Mouse (Mus musculus): Measurements from ENCODE around the gene Mogat2. TPM values are rescaled to one million over a fixed set of nuclear protein-coding genes. Genes with fewer than 3 reads are reported as not detected.

Gene Mogat2
- polyA plus RNA-seq (2015; fragmentation: Nextera tagmentation; extraction: Ambion mirVana): 1.3 TPM in 2 replicates

DNA sequence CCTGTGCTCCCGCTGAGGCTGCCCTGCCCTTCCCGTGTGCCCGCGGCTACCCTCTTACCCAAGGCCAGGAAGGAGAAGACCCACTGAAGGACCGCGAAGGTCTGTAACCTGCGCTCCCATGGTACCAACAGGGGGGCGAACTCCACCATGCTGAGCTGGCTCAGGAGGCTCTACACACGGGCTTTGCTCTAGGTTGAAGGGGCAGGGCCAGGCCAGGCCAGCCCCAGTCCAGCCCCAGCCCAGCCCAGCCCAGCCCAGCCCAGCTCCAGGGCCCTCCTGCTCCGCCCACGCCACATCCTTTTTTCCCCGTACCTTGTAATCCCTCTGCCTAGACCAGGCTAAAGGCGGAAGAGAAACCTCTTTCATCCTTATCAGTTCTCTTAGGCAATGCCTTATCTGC lies at the start of gene Mogat2:
Gene Mogat2 (minus strand): TSS at position 203 of the 400 bp plus-strand sequence.
- no peak for ATAC-seq (ENCODE audit: low FRiP score, low read depth)
- Histone ChIP-seq H3K9ac (no peak within 1 kb of the TSS), H3K4me1 (replicated peaks) (peaks cover 13% of the 10 kb centered on the region), H3K9me3 (no peaks in the 10 kb centered on the region), H3K4me3 (no peak within 1 kb of the TSS), H3K27ac (replicated peaks) (no peak within 1 kb of the TSS), H3K4me2 (peak within 1 kb of the TSS; percentile 12; the same call in 1 of the 2 replicates), H3K27me3 (peaks cover 2% of the 10 kb centered on the region; the same call in 1 of the 2 replicates), H3K36me3 (no peaks in the 10 kb centered on the region)
- 22% methylated on average over 12 of the region's 13 CpGs for WGBS

DNA sequence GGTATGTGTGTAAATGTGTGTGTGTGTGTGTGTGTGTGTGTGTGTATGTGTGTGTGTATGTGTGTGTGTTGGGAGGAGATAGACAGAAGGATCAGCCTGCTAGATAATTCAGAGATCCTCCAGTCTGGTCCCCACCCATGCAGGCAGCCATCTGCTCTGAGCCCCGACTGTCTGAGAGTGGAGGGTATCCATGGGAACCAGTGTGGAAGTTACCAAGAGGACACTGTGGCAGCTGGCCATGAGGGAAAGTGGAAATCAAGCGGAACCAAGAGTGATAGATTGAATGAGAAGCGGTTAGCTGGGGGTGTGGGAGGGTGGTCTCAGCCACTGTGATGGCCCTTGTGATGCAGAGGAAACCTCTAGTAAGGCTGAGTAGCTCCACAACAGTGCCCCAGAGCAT lies 48.9 kb upstream of the Mogat2 start:
- no peak overlapping the region for H3K9ac ChIP-seq
- peak; percentile 87 for ATAC-seq (ENCODE audit: low FRiP score, low read depth)

DNA sequence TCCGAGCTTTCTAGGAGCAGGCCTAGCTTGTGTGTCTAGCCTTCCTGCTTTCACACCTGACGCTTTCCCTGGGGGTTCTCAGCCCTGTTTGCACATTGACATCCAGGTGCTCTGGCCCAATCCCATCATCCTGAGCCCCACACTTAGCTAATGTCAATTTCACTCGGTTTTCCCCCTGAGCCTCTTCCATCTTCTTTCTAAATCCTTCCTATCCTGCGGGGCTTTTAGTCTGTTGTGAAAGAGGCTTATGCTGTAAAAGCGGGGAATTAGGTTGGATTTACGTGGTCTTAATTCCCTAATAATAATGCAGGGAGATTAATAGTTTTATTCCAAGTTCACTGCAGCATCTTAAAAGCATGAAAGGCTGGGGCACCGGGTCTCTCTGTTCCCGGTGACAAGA lies 41.2 kb upstream of the Mogat2 start:
- Histone ChIP-seq H3K4me1 (replicated peaks) (peaks cover 46% of the 10 kb centered on the region), H3K27me3 (no peaks in the 10 kb centered on the region), H3K4me3 (no peak overlapping the region), H3K9me3 (no peaks in the 10 kb centered on the region), H3K9ac (no peak overlapping the region), H3K4me2 (no peak overlapping the region), H3K36me3 (0 out of 2 replicates have a peak, but pooled peaks cover under 1% of the 10 kb centered on the region), H3K27ac (replicated peaks) (no peak overlapping the region)
- ATAC-seq (ENCODE audit: low FRiP score, low read depth): no peak
- 58% methylated on average over 8 of the region's 8 CpGs for WGBS

More for the DNA sequence above, 48.9 kb upstream of the Mogat2 start:
- no peaks in the 10 kb centered on the region for H3K9me3 ChIP-seq
- WGBS: 8% methylated on average over 3 of the region's 3 CpGs
- peaks cover 42% of the 10 kb centered on the region for H3K4me1 ChIP-seq (replicated peaks)
- peak overlapping the region; percentile 63 for H3K27ac ChIP-seq (replicated peaks)
- no peak overlapping the region for H3K4me3 ChIP-seq
- H3K4me2 ChIP-seq: no peak overlapping the region
- H3K36me3 ChIP-seq: 0 out of 2 replicates have a peak, but pooled peaks cover 5% of the 10 kb centered on the region
- H3K27me3 ChIP-seq: no peaks in the 10 kb centered on the region

DNA sequence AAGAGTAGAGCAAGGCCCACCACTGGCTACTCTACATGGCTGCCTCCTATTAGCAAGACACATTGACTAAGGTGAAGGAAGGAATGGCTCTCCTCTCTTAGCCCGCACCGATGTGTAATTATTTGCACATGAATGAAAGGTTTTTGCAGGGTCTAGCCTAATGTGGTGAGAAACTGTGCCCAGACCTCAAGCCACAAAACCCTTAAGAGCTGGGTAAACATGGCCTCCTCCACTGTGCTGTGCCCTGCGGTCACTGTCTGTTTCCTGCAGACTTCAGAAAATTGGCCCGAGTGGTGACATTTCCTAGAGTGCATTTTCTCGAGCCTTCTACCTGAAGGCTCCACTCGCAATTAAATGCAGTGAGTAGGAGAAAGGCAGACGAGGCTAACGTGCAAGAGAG lies 39.9 kb upstream of the Mogat2 start:
- H3K27me3 ChIP-seq: no peaks in the 10 kb centered on the region
- 84% methylated on average over 8 of the region's 8 CpGs for WGBS
- H3K4me3 ChIP-seq: no peak overlapping the region
- no peaks in the 10 kb centered on the region for H3K9me3 ChIP-seq
- H3K27ac ChIP-seq (replicated peaks): no peak overlapping the region
- H3K4me1 ChIP-seq (replicated peaks): peaks cover 59% of the 10 kb centered on the region
- H3K9ac ChIP-seq: no peak overlapping the region
- ATAC-seq (ENCODE audit: low FRiP score, low read depth): no peak
- H3K36me3 ChIP-seq: no peaks in the 10 kb centered on the region
- H3K4me2 ChIP-seq: no peak overlapping the region

DNA sequence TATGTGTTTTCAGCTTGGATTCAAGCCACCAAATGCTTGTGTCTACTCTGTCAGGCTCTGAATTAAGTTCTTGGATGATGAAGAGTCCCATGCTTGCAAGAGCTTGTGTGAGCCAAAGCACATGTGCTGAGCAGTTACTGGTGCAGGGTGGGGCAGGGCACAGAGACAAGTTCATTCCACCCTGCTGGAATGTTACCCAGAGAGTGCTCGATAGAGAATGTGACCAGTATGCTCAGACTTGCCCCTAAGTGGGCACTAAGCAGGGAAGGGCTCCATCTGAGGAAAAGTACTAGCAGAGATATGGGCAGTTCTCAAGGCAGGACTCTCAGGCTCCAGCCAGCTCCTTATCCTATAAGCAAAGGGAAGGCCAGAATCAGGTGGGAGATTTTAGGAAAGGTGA lies 38.3 kb upstream of the Mogat2 start:
- no peaks in the 10 kb centered on the region for H3K36me3 ChIP-seq
- no peaks in the 10 kb centered on the region for H3K27me3 ChIP-seq
- no peak for ATAC-seq (ENCODE audit: low FRiP score, low read depth)
- H3K4me2 ChIP-seq: no peak overlapping the region
- no peak overlapping the region for H3K4me3 ChIP-seq
- H3K27ac ChIP-seq (replicated peaks): no peak overlapping the region
- 70% methylated on average over 1 of the region's 1 CpGs for WGBS
- H3K4me1 ChIP-seq (replicated peaks): peaks cover 72% of the 10 kb centered on the region
- no peak overlapping the region for H3K9ac ChIP-seq
- H3K9me3 ChIP-seq: no peaks in the 10 kb centered on the region

DNA sequence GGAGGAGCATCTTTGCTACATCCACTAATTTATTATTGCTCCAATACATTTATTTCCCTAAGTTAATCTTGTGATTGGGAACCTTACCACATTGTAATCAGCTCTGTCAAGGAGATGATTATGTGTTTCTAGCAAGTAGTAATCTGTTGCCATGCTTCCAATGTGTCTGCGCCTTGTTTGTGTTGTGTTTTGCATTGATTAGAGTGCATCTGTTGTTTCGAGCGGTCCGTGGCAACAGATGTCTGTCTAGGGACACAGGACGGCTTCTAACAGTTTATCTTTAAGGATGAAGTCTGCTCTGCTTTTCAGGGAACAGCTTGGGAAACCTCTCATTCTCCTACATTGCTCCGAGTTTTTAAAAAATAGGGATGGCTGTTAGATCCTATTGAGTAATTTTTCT lies 36.7 kb upstream of the Mogat2 start:
- peaks cover 82% of the 10 kb centered on the region for H3K4me1 ChIP-seq (replicated peaks)
- no peak overlapping the region for H3K4me3 ChIP-seq
- WGBS: 23% methylated on average over 6 of the region's 6 CpGs
- H3K4me2 ChIP-seq: peak overlapping the region; percentile 39
- H3K36me3 ChIP-seq: no peaks in the 10 kb centered on the region
- no peak overlapping the region for H3K27ac ChIP-seq (replicated peaks)
- H3K9me3 ChIP-seq: no peaks in the 10 kb centered on the region
- no peak for ATAC-seq (ENCODE audit: low FRiP score, low read depth)
- no peaks in the 10 kb centered on the region for H3K27me3 ChIP-seq
- H3K9ac ChIP-seq: no peak overlapping the region

DNA sequence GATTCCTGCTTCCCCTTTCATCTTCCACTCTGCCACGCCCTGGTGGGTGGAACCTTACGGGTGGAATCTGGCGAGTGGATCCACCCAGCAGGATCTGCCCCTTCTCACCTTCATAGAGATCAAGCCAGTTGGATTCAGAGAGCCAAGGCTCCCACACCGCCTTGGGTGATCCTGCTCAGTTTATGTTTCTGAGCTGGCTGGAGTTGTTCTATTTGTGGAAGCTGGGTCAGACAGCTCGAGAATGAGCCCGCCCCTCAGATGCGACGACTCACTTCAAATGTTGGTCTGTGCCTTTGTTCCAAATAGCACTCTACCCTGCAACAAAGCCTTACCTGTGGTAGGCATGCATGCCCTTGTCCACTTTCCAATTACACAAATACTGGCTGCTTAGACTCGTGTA lies 33.2 kb upstream of the Mogat2 start:
- Histone ChIP-seq H3K36me3 (no peaks in the 10 kb centered on the region), H3K27me3 (no peaks in the 10 kb centered on the region), H3K4me1 (replicated peaks) (peaks cover 71% of the 10 kb centered on the region), H3K4me3 (peak overlapping the region; percentile 89), H3K4me2 (peak overlapping the region; percentile 70), H3K9me3 (no peaks in the 10 kb centered on the region), H3K9ac (peak overlapping the region; percentile 78), H3K27ac (replicated peaks) (peak overlapping the region; percentile 69)
- no peak for ATAC-seq (ENCODE audit: low FRiP score, low read depth)
- 31% methylated on average over 9 of the region's 9 CpGs for WGBS

DNA sequence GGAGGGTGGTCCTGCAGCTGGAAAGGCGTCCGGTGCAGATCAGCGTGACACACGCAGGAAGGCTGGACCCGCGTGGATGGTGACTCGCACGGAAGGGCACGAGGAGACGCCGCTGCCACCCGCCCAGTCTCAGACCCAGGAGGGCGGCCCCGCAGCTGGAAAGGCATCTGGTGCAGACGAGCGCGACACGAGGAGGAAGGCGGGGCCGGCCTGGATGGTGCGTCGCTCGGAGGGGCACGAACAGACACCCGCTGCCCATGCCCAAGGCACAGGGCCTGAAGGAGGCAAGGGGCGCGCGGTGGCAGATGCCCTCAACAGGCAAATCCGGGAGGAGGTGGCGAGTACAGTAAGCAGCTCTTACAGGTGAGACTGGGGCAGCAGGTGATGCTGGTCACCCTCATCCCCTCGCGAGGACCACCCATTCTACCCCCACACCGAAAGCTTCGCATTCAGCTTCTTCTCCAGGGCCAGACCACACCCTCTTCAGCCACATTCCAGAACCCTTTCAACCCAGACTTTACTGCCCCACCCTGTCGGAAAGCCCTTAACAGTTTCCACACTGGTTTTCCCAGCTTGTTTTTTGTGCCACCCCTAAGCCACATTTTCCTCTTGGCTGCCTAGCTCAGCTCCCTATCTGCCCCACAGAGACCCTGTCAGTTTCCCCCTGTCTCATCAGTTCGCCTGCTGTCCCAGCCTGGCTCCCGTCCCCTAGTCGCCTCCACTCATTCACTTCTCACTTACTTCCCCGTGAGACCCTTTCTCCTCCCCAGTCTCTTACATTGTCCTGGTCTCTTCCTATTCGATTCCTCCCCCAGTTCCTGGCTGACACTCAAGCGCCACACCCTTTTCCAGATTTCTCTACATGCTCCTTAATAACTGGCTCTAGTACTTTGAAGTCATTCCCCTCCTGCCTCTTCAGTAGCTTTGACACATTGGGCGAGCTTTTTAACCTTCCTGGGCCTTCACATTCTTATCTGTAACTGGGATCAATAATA lies 30.8 kb upstream of the Mogat2 start:
- H3K27me3 ChIP-seq: no peaks in the 10 kb centered on the region
- peak overlapping the region; percentile 78 for H3K9ac ChIP-seq
- 4% methylated on average over 42 of the region's 42 CpGs for WGBS
- peaks cover 53% of the 10 kb centered on the region for H3K4me1 ChIP-seq (replicated peaks)
- H3K36me3 ChIP-seq: no peaks in the 10 kb centered on the region
- H3K27ac ChIP-seq (replicated peaks): peak overlapping the region; percentile 96
- no peak for ATAC-seq (ENCODE audit: low FRiP score, low read depth)
- peak overlapping the region; percentile 70 for H3K4me2 ChIP-seq
- H3K9me3 ChIP-seq: no peaks in the 10 kb centered on the region
- peak overlapping the region; percentile 89 for H3K4me3 ChIP-seq

DNA sequence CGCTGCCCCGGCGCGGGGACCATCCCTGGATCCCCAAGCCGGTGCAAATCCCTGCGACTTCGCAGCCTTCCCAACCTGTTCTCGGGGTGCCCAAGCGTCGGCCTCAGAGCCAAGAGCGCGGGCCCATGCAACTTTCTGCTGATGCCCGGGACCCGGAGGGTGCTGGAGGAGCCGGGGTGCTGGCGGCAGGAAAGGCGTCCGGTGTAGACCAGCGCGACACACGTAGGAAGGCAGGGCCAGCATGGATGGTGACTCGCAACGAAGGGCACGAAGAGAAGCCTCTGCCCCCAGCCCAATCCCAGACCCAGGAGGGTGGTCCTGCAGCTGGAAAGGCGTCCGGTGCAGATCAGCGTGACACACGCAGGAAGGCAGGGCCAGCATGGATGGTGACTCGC lies 30.1 kb upstream of the Mogat2 start:
- peak overlapping the region; percentile 78 for H3K9ac ChIP-seq
- WGBS: under 1% methylated on average over 29 of the region's 29 CpGs
- H3K36me3 ChIP-seq: no peaks in the 10 kb centered on the region
- H3K9me3 ChIP-seq: no peaks in the 10 kb centered on the region
- ATAC-seq (ENCODE audit: low FRiP score, low read depth): peak; percentile 7
- H3K27ac ChIP-seq (replicated peaks): peak overlapping the region; percentile 96
- H3K4me2 ChIP-seq: peak overlapping the region; percentile 70
- H3K4me3 ChIP-seq: peak overlapping the region; percentile 89
- no peaks in the 10 kb centered on the region for H3K27me3 ChIP-seq
- peaks cover 45% of the 10 kb centered on the region for H3K4me1 ChIP-seq (replicated peaks)

DNA sequence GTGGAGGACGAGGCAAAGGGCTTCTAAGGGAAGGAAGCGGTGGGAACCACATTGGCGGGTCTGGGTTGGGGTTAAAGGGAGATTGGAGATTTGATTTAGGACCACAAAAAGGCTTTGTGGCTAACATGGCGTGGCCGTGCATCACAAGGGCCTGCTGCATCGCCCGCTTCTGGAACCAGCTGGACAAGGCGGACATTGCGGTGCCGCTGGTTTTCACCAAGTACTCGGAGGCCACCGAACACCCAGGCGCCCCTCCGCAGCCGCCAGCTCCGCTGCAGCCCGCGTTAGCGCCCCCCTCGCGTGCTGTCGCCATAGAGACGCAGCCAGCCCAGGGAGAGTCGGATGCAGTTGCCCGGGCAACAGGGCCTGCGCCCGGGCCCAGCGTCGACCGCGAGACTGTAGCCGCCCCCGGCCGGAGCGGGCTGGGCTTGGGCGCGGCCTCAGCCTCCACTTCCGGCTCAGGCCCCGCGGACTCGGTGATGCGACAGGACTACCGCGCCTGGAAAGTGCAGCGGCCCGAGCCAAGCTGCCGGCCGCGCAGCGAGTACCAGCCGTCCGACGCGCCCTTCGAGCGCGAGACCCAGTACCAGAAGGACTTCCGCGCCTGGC lies 29.6 kb upstream of the Mogat2 start:
- Histone ChIP-seq H3K9ac (peak overlapping the region; percentile 78), H3K36me3 (no peaks in the 10 kb centered on the region), H3K27me3 (no peaks in the 10 kb centered on the region), H3K4me3 (peak overlapping the region; percentile 89), H3K4me2 (peak overlapping the region; percentile 70), H3K4me1 (replicated peaks) (peaks cover 40% of the 10 kb centered on the region), H3K9me3 (no peaks in the 10 kb centered on the region), H3K27ac (replicated peaks) (peak overlapping the region; percentile 96)
- ATAC-seq (ENCODE audit: low FRiP score, low read depth): peak; percentile 82
- under 1% methylated on average over 49 of the region's 59 CpGs for WGBS

DNA sequence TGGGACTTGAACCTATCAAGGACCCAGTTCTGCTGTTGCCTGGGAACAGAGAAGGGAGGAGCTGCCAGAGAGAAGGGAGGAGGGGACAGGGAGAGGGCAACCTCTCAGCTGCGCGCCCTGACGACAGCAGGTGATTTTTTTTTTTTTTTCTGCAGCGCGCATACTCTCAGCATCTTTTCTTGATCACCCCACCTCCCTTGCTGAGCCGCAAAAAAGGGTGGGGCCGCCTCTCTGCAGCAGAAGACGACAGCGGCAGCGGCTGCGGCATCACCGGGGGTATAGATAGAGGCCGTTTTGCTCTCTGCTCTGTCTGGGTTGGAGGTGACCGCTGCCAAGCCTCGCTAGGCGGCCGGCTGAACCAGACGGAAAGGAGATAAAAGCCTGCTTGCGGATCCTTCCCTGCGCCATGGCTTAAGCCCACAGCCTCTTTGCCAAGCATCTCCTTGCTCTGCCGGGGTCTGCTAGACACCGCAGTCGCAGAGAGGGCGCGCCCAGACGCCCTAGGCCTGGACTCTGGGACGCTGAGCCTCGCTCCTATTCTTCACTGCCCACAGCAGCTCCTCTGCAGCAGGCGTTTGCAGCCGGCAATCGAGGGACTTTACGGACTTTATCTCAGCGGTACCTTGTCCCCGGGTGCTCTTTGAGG lies 29.0 kb upstream of the Mogat2 start, which contains the start of gene Map6:
Gene Map6 (plus strand): TSS at position 197 of the 646 bp plus-strand sequence.
- Histone ChIP-seq H3K36me3 (no peaks in the 10 kb centered on the region), H3K27me3 (no peaks in the 10 kb centered on the region), H3K9me3 (no peaks in the 10 kb centered on the region), H3K4me3 (peak within 1 kb of the TSS; percentile 89), H3K27ac (replicated peaks) (peak within 1 kb of the TSS; percentile 96), H3K4me1 (replicated peaks) (peaks cover 34% of the 10 kb centered on the region), H3K4me2 (peak within 1 kb of the TSS; percentile 70), H3K9ac (peak within 1 kb of the TSS; percentile 78)
- under 1% methylated on average over 34 of the region's 34 CpGs for WGBS
- peak; percentile 83 for ATAC-seq (ENCODE audit: low FRiP score, low read depth)

Measured in hindbrain, embryonic 15.5 days (tissue).